Mouse (Mus musculus) embryo, embryonic 10 days (tissue): Measurements from ENCODE around the gene Mas1.
A peak's percentile ranks its signal among the peaks of the same experiment; 100 is the strongest.
"Not testable (repeated sequence)": the region's sequence is repeated elsewhere in the genome, so short reads cannot be mapped to it uniquely, and the experiment has no call there.

Source experiments
- DNase-seq: peaks from one replicate; pipeline ENCODE4 v3.0.0-alpha.2; 2015; ENCODE audit warnings: low spot score

Mas1 gene

GRCm38 (mm10) chr17:12868043-12868442 lies at the start of gene Mas1:
Gene Mas1 (minus strand): TSS chr17:12868143.
- DNase-seq: no peak

- peak; percentile 54 for DNase-seq
These were observed 48.8 kb upstream of the Mas1 start for GRCm38 (mm10) chr17:12916588-12917380.

DNA sequence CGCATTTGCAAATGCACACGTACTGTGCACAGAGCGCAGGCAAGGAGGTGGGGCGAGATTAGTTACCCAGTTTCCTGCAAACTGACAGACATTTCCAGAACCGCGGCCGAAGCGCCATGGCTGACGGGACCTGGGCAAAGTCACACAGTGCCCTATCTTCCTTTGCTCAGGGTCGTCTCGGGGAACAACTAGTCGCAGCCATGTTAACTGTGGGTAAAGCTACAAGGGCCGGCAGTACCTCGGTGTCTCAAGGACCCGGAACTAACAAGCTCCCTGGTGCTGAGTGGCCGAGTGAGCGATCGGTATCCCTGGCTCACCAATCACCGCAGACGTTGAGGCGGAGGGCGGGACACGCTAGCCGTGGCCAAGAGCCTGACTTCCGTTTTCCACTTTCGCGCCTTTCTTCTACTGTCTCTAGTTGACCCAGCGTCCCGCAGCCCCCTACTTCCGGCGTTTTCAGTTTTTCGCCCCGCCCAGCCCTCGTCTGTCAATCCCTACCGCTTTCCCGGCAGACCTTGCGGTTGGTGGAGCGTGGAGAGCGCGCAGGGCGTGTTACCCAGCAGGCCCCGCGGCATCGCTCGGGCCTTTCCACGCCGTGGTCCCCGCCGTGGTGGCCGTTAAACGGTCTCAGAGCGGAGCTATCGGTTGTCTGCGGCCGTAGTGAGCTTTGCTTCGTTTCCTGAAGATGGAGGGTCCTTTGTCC lies 48.1 kb upstream of the Mas1 start, which contains the start of gene Mrpl18:
Mrpl18 (minus strand) TSS at position 465 of the 703 bp plus-strand sequence.
- peak; percentile 100 for DNase-seq

- DNase-seq: peak; percentile 25
These were observed 47.5 kb upstream of the Mas1 start, which contains the start of gene Tcp1 for GRCm38 (mm10) chr17:12915488-12915880. Gene Tcp1 (plus strand): TSS chr17:12915701.

DNA sequence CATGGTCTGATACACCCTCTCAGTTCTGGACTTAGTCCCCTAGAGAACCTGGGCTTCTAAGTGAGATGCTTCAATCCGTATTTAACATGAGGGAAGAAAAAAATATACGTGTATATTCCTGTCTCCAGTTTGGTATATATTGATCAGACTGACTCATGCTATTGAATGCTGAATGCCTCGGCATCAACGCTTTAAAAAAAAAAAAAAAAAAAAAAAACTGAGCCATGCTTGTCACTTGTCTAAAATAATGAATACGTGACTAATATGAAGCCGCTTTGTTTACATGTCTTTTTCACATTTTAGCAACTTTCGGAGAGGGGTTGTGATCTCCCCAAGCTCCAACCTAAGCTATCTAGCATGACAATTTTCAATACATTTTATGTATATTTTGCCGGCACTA lies 42.4 kb upstream of the Mas1 start:
- no peak for DNase-seq

GRCm38 (mm10) chr17:12909361-12910280 lies 41.7 kb upstream of the Mas1 start, which contains the start of gene Pnldc1:
Gene Pnldc1 (minus strand): TSS chr17:12910230.
- DNase-seq: no peak

- DNase-seq: no peak
These were observed 38.5 kb upstream of the Mas1 start for GRCm38 (mm10) chr17:12906436-12906835.

GRCm38 (mm10) chr17:12905810-12906209 lies 37.9 kb upstream of the Mas1 start:
- DNase-seq: no peak

DNA sequence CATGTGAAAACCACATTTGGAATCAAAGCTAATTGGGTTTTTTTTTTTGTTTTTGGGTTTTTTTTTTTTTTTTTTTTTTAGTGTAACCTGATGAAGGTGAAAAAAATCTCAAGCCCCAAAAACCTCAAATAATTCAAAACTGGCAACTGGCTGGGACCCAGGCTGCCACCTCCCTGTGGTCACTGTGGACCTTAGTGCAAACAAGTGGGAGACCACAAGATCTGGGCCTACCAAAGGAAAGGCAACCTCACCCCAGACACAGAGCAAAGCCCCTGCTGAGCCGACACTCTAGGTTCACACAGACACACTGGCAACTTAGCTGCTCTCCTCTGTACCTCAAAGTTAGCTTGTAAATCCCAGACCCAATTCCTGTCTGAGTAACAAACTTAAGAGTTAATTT lies 36.4 kb upstream of the Mas1 start:
- DNase-seq: no peak

DNA sequence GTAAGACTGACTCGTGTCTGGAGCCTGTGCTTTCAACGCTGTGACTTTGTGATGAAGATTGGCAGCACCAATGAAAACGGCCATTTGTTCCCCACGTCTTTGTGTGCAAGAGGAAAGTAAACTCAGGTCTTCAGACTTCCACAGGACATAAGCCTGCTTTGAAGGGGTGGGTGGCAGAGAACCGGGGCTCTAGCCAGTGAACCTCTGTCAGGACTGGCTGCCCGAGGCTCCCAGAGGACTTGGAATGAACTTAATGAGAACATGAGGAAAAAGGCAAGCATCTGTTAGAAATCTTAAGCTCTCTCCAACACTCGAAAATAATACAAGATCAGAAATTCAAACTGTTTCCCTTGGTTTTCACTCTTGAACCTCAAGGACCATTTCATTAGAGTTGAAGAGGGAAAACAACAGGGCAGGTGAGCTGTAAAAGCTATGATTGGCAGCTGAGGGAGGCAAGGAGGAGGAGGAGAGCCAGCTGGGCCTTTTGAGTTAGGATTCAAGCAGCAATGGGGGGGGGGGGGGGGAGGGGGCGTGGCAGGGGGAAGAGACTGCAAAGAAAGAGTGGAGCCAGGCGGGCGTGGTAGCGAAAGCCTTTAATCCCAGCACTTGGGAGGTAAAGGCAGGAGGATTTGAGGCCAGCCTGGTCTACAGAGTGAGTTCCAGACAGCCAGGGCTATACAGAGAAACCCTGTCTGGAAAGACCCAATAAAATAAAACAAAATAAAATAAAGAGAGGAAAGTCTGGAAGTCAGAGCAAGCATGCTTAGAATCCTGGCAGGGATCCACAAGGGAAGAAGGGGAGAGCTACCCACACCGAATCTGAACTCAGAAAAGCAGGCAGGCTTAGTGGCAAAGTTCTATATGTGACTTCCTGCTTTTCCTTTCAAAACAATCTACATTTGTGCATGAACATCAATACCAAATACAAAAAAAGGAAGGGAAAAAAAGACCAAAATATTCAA lies 35.7 kb upstream of the Mas1 start:
- DNase-seq: peak; percentile 24

- DNase-seq: no peak
These were observed 34.3 kb upstream of the Mas1 start for GRCm38 (mm10) chr17:12902291-12902690.

DNA sequence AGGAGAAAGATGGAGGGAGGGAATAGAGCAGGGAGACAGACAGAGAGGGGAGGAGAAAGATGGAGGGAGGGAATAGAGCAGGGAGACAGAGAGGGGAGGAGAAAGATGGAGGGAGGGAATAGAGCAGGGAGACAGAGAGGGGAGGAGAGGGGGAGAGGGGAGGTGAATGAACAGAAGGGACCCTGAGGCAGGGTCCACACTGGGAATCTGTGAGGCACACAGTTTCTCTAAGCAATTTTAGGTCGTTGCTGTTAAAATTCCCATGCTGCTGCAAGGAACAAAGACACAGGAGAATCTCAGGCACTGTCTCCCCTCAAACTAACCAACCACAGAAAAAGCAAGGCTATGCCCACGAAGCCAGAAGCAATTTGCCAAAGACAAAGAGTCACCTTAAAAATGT lies 30.7 kb upstream of the Mas1 start:
- not testable (repeated sequence) for DNase-seq

DNA sequence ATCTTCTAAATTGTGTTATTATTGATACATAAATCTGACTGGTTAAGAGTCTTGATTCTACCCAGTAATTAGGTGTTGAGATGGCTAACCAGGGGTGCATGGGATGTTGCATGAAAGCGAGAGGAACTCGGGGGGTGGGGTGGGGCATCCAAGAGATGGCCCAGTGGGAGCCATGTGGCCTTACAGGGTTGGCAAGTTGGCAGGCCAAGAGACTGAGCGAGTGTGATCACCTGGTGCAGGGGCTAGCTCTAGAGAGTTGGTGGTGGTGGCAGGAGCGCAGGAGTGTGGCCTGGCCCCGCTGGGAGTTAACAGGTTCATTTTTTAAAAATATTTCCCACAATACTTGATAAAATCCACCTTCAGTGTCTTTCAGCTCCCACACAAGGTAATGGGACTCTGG lies 29.7 kb upstream of the Mas1 start:
- DNase-seq: no peak

DNA sequence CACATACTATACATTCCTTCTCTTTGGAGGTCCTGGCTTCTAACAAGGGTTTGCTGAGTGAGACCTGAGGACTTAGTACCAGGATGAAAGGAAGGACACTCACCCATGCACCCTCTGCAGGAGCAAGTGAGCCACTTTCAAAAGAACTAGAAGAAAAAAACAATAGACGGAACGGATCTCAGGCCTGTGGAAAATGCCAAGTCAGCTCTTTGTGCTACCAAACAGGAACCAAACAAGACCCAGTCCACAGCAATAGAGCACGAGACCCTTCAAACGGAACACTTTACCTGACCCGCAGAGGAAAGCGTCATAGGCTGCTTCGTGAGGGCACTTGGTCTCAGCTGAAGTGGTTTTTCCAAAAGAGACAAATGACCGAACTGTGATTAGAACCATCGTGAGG lies 24.1 kb upstream of the Mas1 start:
- DNase-seq: no peak

GRCm38 (mm10) chr17:12891054-12891453 lies 23.1 kb upstream of the Mas1 start:
- no peak for DNase-seq

GRCm38 (mm10) chr17:12887021-12887775 lies 19.3 kb upstream of the Mas1 start:
- no peak for DNase-seq

GRCm38 (mm10) chr17:12886620-12887019 lies 18.7 kb upstream of the Mas1 start:
- no peak for DNase-seq

DNA sequence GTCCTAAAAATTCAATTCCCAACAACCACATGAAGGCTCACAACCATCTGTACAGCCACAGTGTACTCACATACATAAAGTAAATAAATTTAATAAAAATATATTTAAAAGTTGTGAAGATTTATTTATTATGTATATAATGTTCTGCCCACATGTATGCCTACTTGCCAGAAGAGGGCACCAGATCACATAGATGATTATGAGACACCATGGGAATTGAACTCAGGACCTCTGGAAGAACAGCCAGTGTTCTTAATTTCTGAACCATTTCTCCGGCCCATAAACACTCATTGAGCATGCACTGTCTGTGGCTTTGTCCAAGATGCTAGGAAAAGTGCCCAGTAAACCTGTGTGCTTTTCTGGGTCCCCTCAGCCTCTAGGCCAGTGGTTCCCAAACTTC lies 13.3 kb upstream of the Mas1 start:
- no peak for DNase-seq

DNA sequence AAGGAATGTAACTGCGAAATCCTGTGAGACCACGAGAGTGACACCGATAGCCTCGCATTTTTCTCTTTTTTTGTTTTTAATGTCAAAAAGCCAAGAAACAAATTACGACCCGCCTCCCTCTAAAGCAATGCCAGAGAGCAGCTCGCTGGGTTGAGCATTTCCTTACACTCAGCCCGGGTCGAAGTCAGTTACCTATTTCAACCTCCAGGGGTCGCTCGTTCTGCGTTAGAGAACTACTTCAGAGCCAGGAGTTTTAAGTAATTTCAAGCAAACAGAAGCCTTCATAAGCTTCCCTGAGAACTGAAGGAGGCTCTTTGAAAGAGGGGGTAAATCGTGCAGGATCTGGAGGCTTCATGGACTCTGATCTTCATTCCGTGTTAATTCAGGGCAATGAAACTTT lies 12.2 kb upstream of the Mas1 start:
- DNase-seq: peak; percentile 85

GRCm38 (mm10) chr17:12875734-12876133 lies 7.8 kb upstream of the Mas1 start, which contains the start of gene Mrgprh:
Gene Mrgprh (plus strand): TSS chr17:12876034.
- DNase-seq: no peak
